Mouse (Mus musculus) kidney, embryonic 14.5 days (tissue): Measurements from ENCODE around the gene Kdm1b. TPM values are rescaled to one million over a fixed set of nuclear protein-coding genes. Genes with fewer than 3 reads are reported as not detected.

Source experiments
- ATAC-seq: fragments of 200-750 bp; cut with Nextera tagmentation; 2 replicates; pipeline ENCODE4 v1.8.0; 2017; ENCODE audit warnings: moderate number of reproducible peaks, mild to moderate bottlenecking, moderate TSS enrichment, moderate library complexity; ENCODE audit not compliant: low FRiP score, low TSS enrichment
- H3K27ac ChIP-seq: fragments of 300-500 bp; sonication (generic); 2 replicates; pipeline ENCODE4 v1.5.1; 2014; ENCODE audit warnings: low read depth, mild to moderate bottlenecking, low read length, moderate library complexity, mixed read lengths
- H3K27me3 ChIP-seq: fragments of 300-500 bp; sonication (generic); 2 replicates; pipeline ENCODE4 v1.6.1; 2014; ENCODE audit warnings: mild to moderate bottlenecking, low read length; ENCODE audit not compliant: control insufficient read depth, insufficient read depth
- H3K36me3 ChIP-seq: fragments of 300-500 bp; sonication (generic); 2 replicates; pipeline ENCODE4 v1.6.1; 2014; ENCODE audit warnings: low read length, mixed read lengths; ENCODE audit not compliant: control insufficient read depth, insufficient read depth
- H3K4me1 ChIP-seq: fragments of 300-500 bp; sonication (generic); 2 replicates; pipeline ENCODE4 v1.6.1; 2014; ENCODE audit warnings: low read length, mixed read lengths; ENCODE audit not compliant: control insufficient read depth, insufficient read depth
- H3K4me2 ChIP-seq: fragments of 300-500 bp; sonication (generic); replicated peaks from 2 replicates; pipeline ENCODE4 v1.6.1; 2014; ENCODE audit warnings: low read depth, mild to moderate bottlenecking, low read length
- H3K4me3 ChIP-seq: fragments of 300-500 bp; sonication (generic); 2 replicates; pipeline ENCODE4 v1.5.1; 2014; ENCODE audit warnings: mild to moderate bottlenecking, low read length
- H3K9ac ChIP-seq: fragments of 300-500 bp; sonication (generic); 2 replicates; pipeline ENCODE4 v1.6.1; 2014; ENCODE audit warnings: low read depth, mild to moderate bottlenecking, low read length, moderate library complexity
- H3K9me3 ChIP-seq: fragments of 300-500 bp; sonication (generic); 2 replicates; pipeline ENCODE4 v1.6.1; 2016; ENCODE audit warnings: low read length; ENCODE audit not compliant: control insufficient read depth
- WGBS: fragments of 180-500 bp; shearing (Covaris S2); extraction: QIAGEN DNeasy Blood & Tissue Kit; methylation state at CpG from one replicate; pipeline ENCODE4 v1.1.7; 2014; 5-methylcytosine and 5-hydroxymethylcytosine counted together
- polyA plus RNA-seq: library from polyadenylated mRNA; unstranded; fragments of >200 nt; fragmentation: Nextera tagmentation; extraction: Ambion mirVana; gene quantifications from 2 replicates; pipeline ENCODE4 v1.2.1, GENCODE M21; 2014

Gene Kdm1b
- polyA plus RNA-seq, 1 experiment from 2014 or later: 12.1 TPM

DNA sequence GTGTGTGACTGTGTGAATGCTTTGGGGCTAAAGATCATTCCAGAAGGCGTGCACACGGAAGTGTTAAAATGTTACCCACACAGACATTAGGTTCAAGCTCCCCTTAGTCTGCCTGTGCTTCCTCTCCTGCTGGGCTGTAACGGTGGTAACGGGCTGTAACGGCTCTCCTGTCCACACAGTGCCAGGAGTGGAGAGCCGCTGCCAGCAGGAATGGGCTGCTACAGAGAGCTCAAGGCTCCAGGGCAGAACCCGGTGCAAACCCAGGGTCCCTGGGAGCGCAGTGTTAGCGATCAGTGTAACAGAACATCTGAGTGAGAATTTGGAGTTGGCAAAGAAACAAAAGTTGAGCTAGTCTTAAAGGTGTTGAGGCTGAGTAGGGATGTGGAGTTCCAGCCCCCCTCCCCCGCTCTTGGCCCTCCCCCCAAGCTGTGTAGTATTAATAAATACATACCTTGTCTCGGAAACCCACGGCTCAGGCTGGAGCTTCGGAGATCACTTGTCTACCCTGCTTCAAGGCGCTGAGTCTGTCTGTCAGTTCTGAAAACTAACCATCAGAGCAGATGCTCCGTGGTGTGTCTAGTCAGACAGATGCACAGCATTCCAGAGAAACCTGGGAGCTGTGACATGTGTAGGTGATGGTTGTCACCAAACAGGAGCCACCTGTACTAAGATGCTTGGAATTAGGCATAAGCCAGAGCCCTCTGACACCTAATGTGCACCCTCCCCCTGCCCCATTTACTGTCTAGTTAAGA, 27.2 kb downstream of the Kdm1b start:
- Histone ChIP-seq H3K4me3 (no peak overlapping the region), H3K27me3 (no peaks in the 10 kb centered on the region), H3K36me3 (peaks cover 24% of the 10 kb centered on the region), H3K9ac (no peak overlapping the region), H3K27ac (no peak overlapping the region), H3K4me1 (no peaks in the 10 kb centered on the region), H3K9me3 (no peaks in the 10 kb centered on the region), H3K4me2 (no peak overlapping the region)
- WGBS: 77% methylated on average over 15 of the region's 15 CpGs
- no peak for ATAC-seq

DNA sequence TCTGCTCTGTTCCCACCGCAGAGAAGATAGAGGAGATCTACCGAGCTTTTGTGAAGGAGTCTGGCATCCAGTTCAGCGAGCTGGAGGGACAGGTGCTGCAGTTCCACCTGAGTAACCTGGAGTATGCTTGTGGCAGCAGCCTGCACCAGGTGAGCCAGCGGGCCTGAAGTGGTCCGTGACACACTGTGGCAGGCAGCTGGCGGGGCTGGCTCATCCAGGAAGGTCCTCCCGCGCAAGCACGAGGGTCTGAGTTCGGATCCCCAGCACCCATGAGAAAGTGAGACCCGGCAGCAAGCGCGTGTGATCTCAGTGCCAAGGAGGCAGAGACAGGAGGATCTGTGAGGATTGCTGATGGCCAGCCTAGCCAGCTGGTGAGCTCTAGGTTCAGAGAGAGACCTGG, 28.6 kb downstream of the Kdm1b start:
- H3K36me3 ChIP-seq: peaks cover 24% of the 10 kb centered on the region
- H3K9me3 ChIP-seq: no peaks in the 10 kb centered on the region
- 86% methylated on average over 13 of the region's 13 CpGs for WGBS
- no peak for ATAC-seq
- no peaks in the 10 kb centered on the region for H3K4me1 ChIP-seq
- no peak overlapping the region for H3K9ac ChIP-seq
- H3K27me3 ChIP-seq: no peaks in the 10 kb centered on the region
- H3K4me2 ChIP-seq: no peak overlapping the region
- H3K27ac ChIP-seq: no peak overlapping the region
- no peak overlapping the region for H3K4me3 ChIP-seq

DNA sequence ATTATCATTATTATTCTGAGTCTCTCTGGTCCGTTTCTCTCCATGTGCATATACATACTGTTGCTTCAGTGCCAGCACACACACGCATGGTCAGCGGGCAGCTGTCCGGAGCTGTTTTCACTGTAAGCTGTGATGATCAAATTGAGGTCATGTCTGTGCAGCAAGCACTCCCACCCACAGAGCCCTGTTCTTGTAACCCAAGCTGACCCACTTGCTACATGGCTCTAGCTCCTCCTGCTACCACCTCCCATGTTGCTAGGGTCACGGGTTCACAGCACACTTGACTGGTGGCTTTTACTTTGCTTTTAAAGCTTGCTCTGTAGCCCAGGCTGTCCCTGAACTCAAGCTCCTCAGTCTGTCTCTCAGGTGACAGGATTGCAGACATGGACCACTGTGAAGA, 29.2 kb downstream of the Kdm1b start:
- Histone ChIP-seq H3K36me3 (peaks cover 20% of the 10 kb centered on the region), H3K4me1 (no peaks in the 10 kb centered on the region)
- WGBS: 68% methylated on average over 5 of the region's 5 CpGs

DNA sequence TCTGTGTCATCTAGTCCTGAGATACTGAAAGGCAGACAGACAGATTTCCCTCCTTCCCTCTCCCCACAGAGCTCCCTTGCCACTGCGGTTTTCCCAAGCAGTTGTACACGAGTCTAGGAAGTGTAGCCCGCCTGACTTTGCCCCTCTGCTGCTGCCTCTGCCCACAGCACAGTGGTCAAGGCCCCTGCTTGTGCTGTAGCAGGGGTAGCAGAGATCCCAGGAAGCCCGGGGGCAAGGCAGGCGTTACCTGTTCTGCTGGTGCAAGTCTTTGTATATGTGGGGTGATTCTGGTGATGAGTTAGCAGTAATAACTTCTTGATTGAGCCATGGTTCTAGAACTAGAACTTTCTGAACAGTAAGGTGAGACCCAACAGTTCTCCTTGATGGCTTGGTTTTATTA, 32.9 kb downstream of the Kdm1b start:
- 92% methylated on average over 5 of the region's 5 CpGs for WGBS
- peaks cover 23% of the 10 kb centered on the region for H3K36me3 ChIP-seq
- no peaks in the 10 kb centered on the region for H3K4me1 ChIP-seq
- no peak overlapping the region for H3K27ac ChIP-seq
- H3K9ac ChIP-seq: no peak overlapping the region
- no peaks in the 10 kb centered on the region; the same call in 1 of the 2 replicates for H3K9me3 ChIP-seq
- H3K27me3 ChIP-seq: no peaks in the 10 kb centered on the region
- H3K4me3 ChIP-seq: no peak overlapping the region
- ATAC-seq: no peak
- no peak overlapping the region for H3K4me2 ChIP-seq

More for the DNA sequence above, 29.2 kb downstream of the Kdm1b start:
- no peak overlapping the region for H3K9ac ChIP-seq
- no peak overlapping the region for H3K4me2 ChIP-seq
- H3K27me3 ChIP-seq: no peaks in the 10 kb centered on the region
- no peak overlapping the region for H3K4me3 ChIP-seq
- no peaks in the 10 kb centered on the region for H3K9me3 ChIP-seq
- peak; percentile 16; the same call in 1 of the 2 replicates for ATAC-seq
- H3K27ac ChIP-seq: no peak overlapping the region

DNA sequence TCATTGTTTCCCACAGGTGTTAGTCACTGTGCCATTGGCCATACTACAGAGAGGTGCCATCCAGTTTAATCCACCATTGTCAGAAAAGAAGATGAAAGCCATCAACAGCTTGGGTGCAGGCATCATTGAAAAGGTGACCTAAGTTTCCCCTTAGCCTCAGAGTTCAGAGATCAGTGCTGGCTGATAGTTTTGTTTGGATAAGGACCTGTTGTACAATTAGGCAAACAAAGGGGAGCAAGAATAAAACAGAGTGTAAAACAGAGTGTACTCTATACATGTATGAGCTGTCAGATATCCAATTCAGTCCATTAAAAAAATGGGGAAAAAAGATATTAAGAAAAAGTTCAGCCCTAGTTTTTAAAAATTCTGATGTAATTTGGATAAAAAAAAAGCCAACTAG, 34.1 kb downstream of the Kdm1b start:
- Histone ChIP-seq H3K9me3 (no peaks in the 10 kb centered on the region; the same call in 1 of the 2 replicates), H3K4me1 (no peaks in the 10 kb centered on the region), H3K4me3 (no peak overlapping the region), H3K27ac (no peak overlapping the region), H3K27me3 (no peaks in the 10 kb centered on the region), H3K4me2 (no peak overlapping the region), H3K36me3 (peaks cover 18% of the 10 kb centered on the region; the same call in 1 of the 2 replicates), H3K9ac (no peak overlapping the region)
- no peak for ATAC-seq

DNA sequence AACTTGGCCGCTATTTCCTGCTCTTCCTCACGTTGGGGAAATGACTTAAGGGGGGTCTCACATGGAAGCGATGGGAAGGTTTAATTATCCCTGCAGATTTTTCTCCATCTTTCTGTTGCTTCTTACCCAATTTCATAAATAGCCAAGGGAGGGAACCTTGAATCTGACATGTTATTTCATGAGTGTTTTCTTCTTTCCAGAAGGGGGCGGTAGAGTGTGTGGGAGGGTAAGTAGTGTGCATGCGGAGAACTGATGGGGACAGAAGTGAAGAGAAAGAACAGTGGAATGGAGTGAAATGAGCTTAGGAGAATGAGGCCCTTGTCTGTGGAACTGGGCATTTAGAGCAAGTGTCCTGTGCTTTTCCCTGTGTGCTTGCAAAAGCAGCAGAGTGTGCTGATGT, 35.5 kb downstream of the Kdm1b start:
- H3K36me3 ChIP-seq: peaks cover 24% of the 10 kb centered on the region; the same call in 1 of the 2 replicates
- H3K4me2 ChIP-seq: no peak overlapping the region
- H3K9ac ChIP-seq: no peak overlapping the region
- WGBS: 67% methylated on average over 5 of the region's 5 CpGs
- no peaks in the 10 kb centered on the region for H3K4me1 ChIP-seq
- no peaks in the 10 kb centered on the region; the same call in 1 of the 2 replicates for H3K9me3 ChIP-seq
- ATAC-seq: no peak
- H3K4me3 ChIP-seq: no peak overlapping the region
- H3K27ac ChIP-seq: no peak overlapping the region
- H3K27me3 ChIP-seq: no peaks in the 10 kb centered on the region

DNA sequence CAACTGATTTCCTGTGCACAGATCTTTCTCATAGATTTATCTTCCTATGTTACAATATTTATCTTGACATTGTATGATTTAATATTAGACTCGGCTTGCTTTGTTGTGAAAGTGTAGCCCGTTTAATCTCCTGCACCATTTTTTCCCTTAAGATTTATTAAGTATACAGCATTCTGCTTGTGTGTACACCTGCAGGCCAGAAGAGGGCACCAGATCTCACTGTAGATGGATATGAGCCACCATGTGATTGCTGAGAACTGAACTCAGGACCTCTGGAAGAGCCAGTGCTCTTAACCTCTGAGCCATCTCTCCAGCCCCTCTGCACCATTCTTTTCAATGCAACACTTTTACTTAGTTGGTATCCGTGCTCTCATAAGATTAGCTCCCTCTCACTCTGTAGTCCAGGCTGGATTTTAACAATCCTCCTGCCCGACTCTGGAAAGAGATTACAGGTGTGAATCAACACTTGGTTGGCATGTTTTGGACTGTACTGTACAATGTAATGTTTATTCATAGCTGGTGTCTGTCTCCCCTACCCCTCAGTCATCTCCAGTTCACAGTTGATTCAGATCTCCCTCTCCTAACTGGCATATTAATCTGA, 37.7 kb downstream of the Kdm1b start:
- no peak overlapping the region for H3K4me2 ChIP-seq
- H3K36me3 ChIP-seq: peaks cover 33% of the 10 kb centered on the region; the same call in 1 of the 2 replicates
- H3K9ac ChIP-seq: no peak overlapping the region
- H3K27me3 ChIP-seq: no peaks in the 10 kb centered on the region
- H3K4me3 ChIP-seq: no peak overlapping the region
- H3K9me3 ChIP-seq: no peaks in the 10 kb centered on the region; the same call in 1 of the 2 replicates
- H3K4me1 ChIP-seq: no peaks in the 10 kb centered on the region
- H3K27ac ChIP-seq: no peak overlapping the region
- no peak for ATAC-seq
- 92% methylated on average over 4 of the region's 4 CpGs for WGBS

DNA sequence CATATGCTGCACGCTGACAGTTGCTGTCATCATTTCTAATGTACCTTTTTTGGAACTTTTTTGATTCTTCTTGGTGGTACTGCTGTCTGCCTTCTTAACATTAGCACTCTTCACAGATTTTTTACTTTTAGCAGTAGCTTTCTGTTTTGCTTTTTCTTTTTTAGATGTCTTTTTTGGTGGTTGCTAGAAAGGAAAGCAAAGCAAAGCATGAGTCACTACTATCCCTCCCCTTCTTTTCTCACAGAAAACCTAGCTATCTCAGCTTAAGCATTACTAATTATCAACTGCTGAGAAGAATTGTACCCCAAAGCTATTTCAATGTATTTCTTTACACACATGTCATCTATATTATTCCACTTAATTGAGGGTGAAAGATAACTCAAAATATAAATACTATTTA, 45.1 kb downstream of the Kdm1b start:
- Histone ChIP-seq H3K9me3 (no peaks in the 10 kb centered on the region), H3K4me2 (no peak overlapping the region), H3K4me1 (no peaks in the 10 kb centered on the region), H3K27ac (no peak overlapping the region), H3K9ac (no peak overlapping the region), H3K27me3 (no peaks in the 10 kb centered on the region), H3K4me3 (no peak overlapping the region), H3K36me3 (peaks cover 80% of the 10 kb centered on the region)
- no peak for ATAC-seq
- 95% methylated on average over 1 of the region's 1 CpGs for WGBS

DNA sequence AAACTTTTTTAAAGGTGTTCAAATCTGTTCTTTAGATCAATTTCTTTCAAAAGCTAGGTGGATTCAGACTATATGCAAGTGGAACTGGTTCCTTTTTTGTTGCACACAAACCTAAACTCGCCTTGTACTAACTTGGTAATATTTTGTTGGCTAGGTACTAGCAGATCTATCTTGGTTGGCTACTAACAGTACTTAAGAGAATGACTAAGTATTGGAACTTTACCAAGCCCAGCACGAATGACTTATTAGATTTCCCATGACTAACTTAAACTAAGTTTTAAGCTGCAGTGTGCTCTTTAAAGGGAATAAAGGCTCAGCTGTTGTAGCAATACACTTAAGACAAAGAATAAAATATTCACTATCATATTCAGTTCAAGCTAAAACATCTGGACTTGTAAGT, 46.0 kb downstream of the Kdm1b start:
- peaks cover 85% of the 10 kb centered on the region for H3K36me3 ChIP-seq
- no peak overlapping the region for H3K4me2 ChIP-seq
- no peak overlapping the region for H3K9ac ChIP-seq

More for the DNA sequence above, 46.0 kb downstream of the Kdm1b start:
- no peak overlapping the region for H3K27ac ChIP-seq
- H3K9me3 ChIP-seq: no peaks in the 10 kb centered on the region
- ATAC-seq: no peak
- no peak overlapping the region for H3K4me3 ChIP-seq
- no peaks in the 10 kb centered on the region for H3K27me3 ChIP-seq
- no peaks in the 10 kb centered on the region for H3K4me1 ChIP-seq
- 88% methylated on average over 2 of the region's 2 CpGs for WGBS
